Mouse (Mus musculus): Measurements from ENCODE around the gene Knl1.

The Knl1 gene

DNA sequence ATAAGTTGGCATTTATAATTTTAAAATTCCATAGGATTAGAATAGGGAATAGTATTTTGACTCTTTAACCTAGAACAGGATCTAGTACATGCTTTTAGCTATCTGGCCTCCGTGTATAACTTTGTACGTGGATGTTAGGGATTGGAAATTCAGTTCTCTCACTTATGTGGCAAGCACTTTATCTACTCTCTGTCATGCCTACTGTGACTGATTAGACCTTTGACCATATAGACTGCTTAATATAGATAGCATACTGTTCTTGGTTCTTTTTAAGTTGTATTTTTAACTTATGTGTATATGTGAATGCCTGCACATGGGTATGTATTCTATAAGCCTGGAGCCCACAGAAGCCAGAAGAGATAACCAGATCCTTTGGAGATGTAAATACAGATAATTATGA, 13.2 kb downstream of the Knl1 start:
- TF ChIP-seq POU5F1 (IDR thresholded peaks at IDR 0.05; ENCODE audit: borderline replicate concordance, low read length) (no peak), CTCF (conservative IDR thresholded peaks at IDR 0.05; ENCODE audit: low read length) (no peak), NANOG (IDR thresholded peaks at IDR 0.05; ENCODE audit: borderline replicate concordance, low read length) (no peak)

GRCm38 (mm10) chr2:119072397-119072796, 25.5 kb downstream of the Knl1 start:
- TF ChIP-seq CTCF (conservative IDR thresholded peaks at IDR 0.05; ENCODE audit: low read length), result no peak
- H3K27me3 ChIP-seq (ENCODE audit: insufficient read depth, low read length), result no peaks in the 10 kb centered on the region
- no peaks in the 10 kb centered on the region for H3K9me3 ChIP-seq (ENCODE audit: low read length)
- H3K4me3 ChIP-seq (replicated peaks; ENCODE audit: low read length), result no peak overlapping the region
- peaks cover 83% of the 10 kb centered on the region for H3K36me3 ChIP-seq (ENCODE audit: insufficient read depth, low read length)
- no peaks in the 10 kb centered on the region for H3K4me1 ChIP-seq (replicated peaks; ENCODE audit: low read depth, low read length)

More for the DNA sequence above, 13.2 kb downstream of the Knl1 start:
- Histone ChIP-seq H3K36me3 (ENCODE audit: insufficient read depth, low read length) (peaks cover 48% of the 10 kb centered on the region), H3K9me3 (ENCODE audit: low read length) (no peaks in the 10 kb centered on the region), H3K27me3 (ENCODE audit: insufficient read depth, low read length) (no peaks in the 10 kb centered on the region), H3K4me3 (replicated peaks; ENCODE audit: low read length) (no peak overlapping the region), H3K4me1 (replicated peaks; ENCODE audit: low read depth, low read length) (no peaks in the 10 kb centered on the region)

GRCm38 (mm10) chr2:119086156-119086555, 39.2 kb downstream of the Knl1 start:
- TF ChIP-seq CTCF (conservative IDR thresholded peaks at IDR 0.05; ENCODE audit: low read length) (no peak), NANOG (IDR thresholded peaks at IDR 0.05; ENCODE audit: borderline replicate concordance, low read length) (no peak; the same call in 1 of the 2 replicates), POU5F1 (IDR thresholded peaks at IDR 0.05; ENCODE audit: borderline replicate concordance, low read length) (no peak)
- Histone ChIP-seq H3K36me3 (ENCODE audit: insufficient read depth, low read length) (peaks cover 43% of the 10 kb centered on the region), H3K4me1 (replicated peaks; ENCODE audit: low read depth, low read length) (peaks cover 15% of the 10 kb centered on the region), H3K27me3 (ENCODE audit: insufficient read depth, low read length) (no peaks in the 10 kb centered on the region), H3K4me3 (replicated peaks; ENCODE audit: low read length) (no peak overlapping the region), H3K9me3 (ENCODE audit: low read length) (no peaks in the 10 kb centered on the region)

GRCm38 (mm10) chr2:119101552-119101951, 54.6 kb downstream of the Knl1 start:
- Histone ChIP-seq H3K36me3 (ENCODE audit: insufficient read depth, low read length) (peaks cover 58% of the 10 kb centered on the region), H3K27me3 (ENCODE audit: insufficient read depth, low read length) (no peaks in the 10 kb centered on the region), H3K4me1 (replicated peaks; ENCODE audit: low read depth, low read length) (peaks cover 2% of the 10 kb centered on the region; the same call in 1 of the 2 replicates), H3K9me3 (ENCODE audit: low read length) (no peaks in the 10 kb centered on the region), H3K4me3 (replicated peaks; ENCODE audit: low read length) (no peak overlapping the region)
- TF ChIP-seq CTCF (conservative IDR thresholded peaks at IDR 0.05; ENCODE audit: low read length), result peak; percentile 46
- no peak for TF ChIP-seq POU5F1 (IDR thresholded peaks at IDR 0.05; ENCODE audit: borderline replicate concordance, low read length)

GRCm38 (mm10) chr2:119106583-119106982, 59.7 kb downstream of the Knl1 start:
- H3K4me3 ChIP-seq (replicated peaks; ENCODE audit: low read length), result no peak overlapping the region
- H3K27me3 ChIP-seq (ENCODE audit: insufficient read depth, low read length), result no peaks in the 10 kb centered on the region
- H3K9me3 ChIP-seq (ENCODE audit: low read length), result no peaks in the 10 kb centered on the region
- TF ChIP-seq POU5F1 (IDR thresholded peaks at IDR 0.05; ENCODE audit: borderline replicate concordance, low read length) (no peak), NANOG (IDR thresholded peaks at IDR 0.05; ENCODE audit: borderline replicate concordance, low read length) (no peak), CTCF (conservative IDR thresholded peaks at IDR 0.05; ENCODE audit: low read length) (no peak)
- H3K4me1 ChIP-seq (replicated peaks; ENCODE audit: low read depth, low read length), result peaks cover 4% of the 10 kb centered on the region
- H3K36me3 ChIP-seq (ENCODE audit: insufficient read depth, low read length), result peaks cover 66% of the 10 kb centered on the region

- no peaks in the 10 kb centered on the region for H3K9me3 ChIP-seq (ENCODE audit: low read length)
- H3K4me3 ChIP-seq (replicated peaks; ENCODE audit: low read length), result no peak overlapping the region
- H3K36me3 ChIP-seq (ENCODE audit: insufficient read depth, low read length), result peaks cover 46% of the 10 kb centered on the region
- H3K4me1 ChIP-seq (replicated peaks; ENCODE audit: low read depth, low read length), result peaks cover 9% of the 10 kb centered on the region
- TF ChIP-seq CTCF (conservative IDR thresholded peaks at IDR 0.05; ENCODE audit: low read length) (no peak), NANOG (IDR thresholded peaks at IDR 0.05; ENCODE audit: borderline replicate concordance, low read length) (no peak), POU5F1 (IDR thresholded peaks at IDR 0.05; ENCODE audit: borderline replicate concordance, low read length) (no peak)
- no peaks in the 10 kb centered on the region for H3K27me3 ChIP-seq (ENCODE audit: insufficient read depth, low read length)
Observed at GRCm38 (mm10) chr2:119108554-119108953, 61.6 kb downstream of the Knl1 start.

DNA sequence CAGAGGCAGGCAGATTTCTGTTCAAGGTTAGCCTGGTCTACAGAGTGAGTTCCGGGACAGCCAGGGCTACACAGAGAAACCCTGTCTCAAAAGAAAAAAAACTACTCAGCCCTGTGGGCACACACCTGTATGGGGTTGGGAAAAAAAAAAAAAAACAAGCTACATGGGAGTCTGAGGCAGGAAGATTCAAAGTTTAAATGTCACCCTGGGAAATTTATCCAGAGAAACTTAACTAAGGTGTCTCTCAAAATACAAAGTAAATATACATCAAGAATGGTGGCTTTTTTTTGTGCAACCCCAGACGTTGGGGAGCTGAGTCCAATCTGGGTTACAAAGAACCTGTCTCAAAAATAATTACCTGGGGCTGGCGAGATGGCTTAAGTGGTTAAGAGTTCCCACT, 64.1 kb downstream of the Knl1 start:
- peaks cover 45% of the 10 kb centered on the region for H3K36me3 ChIP-seq (ENCODE audit: insufficient read depth, low read length)
- TF ChIP-seq CTCF (conservative IDR thresholded peaks at IDR 0.05; ENCODE audit: low read length) (no peak), NANOG (IDR thresholded peaks at IDR 0.05; ENCODE audit: borderline replicate concordance, low read length) (no peak), POU5F1 (IDR thresholded peaks at IDR 0.05; ENCODE audit: borderline replicate concordance, low read length) (no peak)

GRCm38 (mm10) chr2:119112438-119113112, 65.7 kb downstream of the Knl1 start, which contains the start of gene Rad51:
TSS of gene Rad51 (plus strand) at chr2:119112793.
- no peak for TF ChIP-seq CTCF (conservative IDR thresholded peaks at IDR 0.05; ENCODE audit: low read length)
- no peak for TF ChIP-seq NANOG (IDR thresholded peaks at IDR 0.05; ENCODE audit: borderline replicate concordance, low read length)
- no peak for TF ChIP-seq POU5F1 (IDR thresholded peaks at IDR 0.05; ENCODE audit: borderline replicate concordance, low read length)

More for the DNA sequence above, 64.1 kb downstream of the Knl1 start:
- Histone ChIP-seq H3K4me1 (replicated peaks; ENCODE audit: low read depth, low read length) (peaks cover 32% of the 10 kb centered on the region), H3K4me3 (replicated peaks; ENCODE audit: low read length) (peak overlapping the region; percentile 92; the same call in 1 of the 2 replicates), H3K27me3 (ENCODE audit: insufficient read depth, low read length) (no peaks in the 10 kb centered on the region), H3K9me3 (ENCODE audit: low read length) (no peaks in the 10 kb centered on the region)

More at GRCm38 (mm10) chr2:119112438-119113112, 65.7 kb downstream of the Knl1 start, which contains the start of gene Rad51:
- Histone ChIP-seq H3K4me3 (replicated peaks; ENCODE audit: low read length) (peak within 1 kb of the TSS; percentile 92), H3K27me3 (ENCODE audit: insufficient read depth, low read length) (no peaks in the 10 kb centered on the region), H3K36me3 (ENCODE audit: insufficient read depth, low read length) (peaks cover 55% of the 10 kb centered on the region), H3K4me1 (replicated peaks; ENCODE audit: low read depth, low read length) (peaks cover 30% of the 10 kb centered on the region), H3K9me3 (ENCODE audit: low read length) (no peaks in the 10 kb centered on the region)

Measured in E14TG2a.4 (cell line).